Mouse (Mus musculus) CH12.LX (cell line): ENCODE measurements around the gene 1700057G04Rik.

Experiments
- MEF2A ChIP-seq: IDR thresholded peaks from 2 replicates; pipeline ENCODE4 v1.6.1; 2014; ENCODE audit warnings: low read depth, mild to moderate bottlenecking, inconsistent platforms, low read length, improper control_type of control experiment, borderline replicate concordance
- RAD21 ChIP-seq: IDR thresholded peaks from 2 replicates; pipeline ENCODE4 v1.6.1; 2011; ENCODE audit warnings: low read depth, mild to moderate bottlenecking, low read length, improper control_type of control experiment, moderate library complexity
- SIN3A ChIP-seq: IDR thresholded peaks from 2 replicates; pipeline ENCODE4 v1.6.1; 2012; ENCODE audit warnings: low read length, improper control_type of control experiment, inconsistent platforms
- UBTF ChIP-seq: IDR thresholded peaks from 2 replicates; pipeline ENCODE4 v1.6.1; 2012; ENCODE audit warnings: low read depth, mild to moderate bottlenecking, inconsistent platforms, low read length, improper control_type of control experiment, moderate library complexity
- ZC3H11A ChIP-seq: IDR thresholded peaks from 2 replicates; pipeline ENCODE4 v1.6.1; 2012; ENCODE audit warnings: low read depth, mild to moderate bottlenecking, inconsistent platforms, low read length, improper control_type of control experiment

DNA sequence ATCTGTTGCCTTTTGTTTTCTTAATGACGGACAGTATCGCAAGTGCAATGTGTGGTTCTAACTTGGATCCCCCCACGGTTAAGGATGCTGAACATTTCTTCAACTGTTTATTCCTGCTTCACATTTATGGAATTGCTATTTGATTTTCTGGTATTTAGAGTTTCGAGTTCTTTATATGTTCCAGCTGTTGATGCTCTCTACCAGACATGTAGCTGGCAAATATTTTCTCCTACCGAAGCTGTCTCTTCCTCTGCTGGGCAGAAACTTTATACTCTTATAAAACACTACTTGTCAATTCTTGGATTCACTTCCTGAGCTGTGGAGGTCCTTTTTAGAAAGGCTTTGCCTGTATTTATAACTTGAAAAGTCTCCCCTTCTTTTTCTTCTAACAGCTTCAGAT is 70.1 kb downstream of the 1700057G04Rik start:
- no peak for TF ChIP-seq MEF2A
- no peak for TF ChIP-seq RAD21
- no peak for TF ChIP-seq ZC3H11A
- TF ChIP-seq SIN3A: no peak
- TF ChIP-seq UBTF: no peak
